Mouse (Mus musculus): ENCODE results near the gene Inka1. TPM values are rescaled to one million over a fixed set of nuclear protein-coding genes. Genes with fewer than 3 reads are reported as not detected.
"Not testable (repeated sequence)": the region's sequence is repeated elsewhere in the genome, so short reads cannot be mapped to it uniquely, and the experiment has no call there.

The Inka1 gene
- total RNA-seq (2021) = 10 to 100 TPM; 18.6 to 18.7 TPM
- long read RNA-seq, experiment 1, transcript Inka1-201 (2 exons, 1,025 nt) = major isoform, 14 of 15 reads
- long read RNA-seq, experiment 1, partial matches to known transcripts = 0 of 15 reads
- long read RNA-seq, experiment 1, other reads (novel, unspliced or antisense) = 1 of 15 reads
- long read RNA-seq, experiment 2, transcript Inka1-201 (2 exons, 1,025 nt) = major isoform, 7 of 9 reads
- long read RNA-seq, experiment 2, partial matches to known transcripts = 0 of 9 reads
- long read RNA-seq, experiment 2, other reads (novel, unspliced or antisense) = 2 of 9 reads

- DNase-seq = peak; percentile 94
These were observed at the start of gene Inka1 for GRCm38 (mm10) chr9:107985131-107986119. TSS of gene Inka1 (minus strand) at chr9:107985879.

GRCm38 (mm10) chr9:108032126-108032525, 46.4 kb upstream of the Inka1 start:
- DNase-seq = no peak

GRCm38 (mm10) chr9:108027867-108028266, 42.2 kb upstream of the Inka1 start:
- DNase-seq = no peak

GRCm38 (mm10) chr9:108026584-108026983, 40.9 kb upstream of the Inka1 start:
- no peak for DNase-seq

- no peak for DNase-seq
These were observed 37.5 kb upstream of the Inka1 start for GRCm38 (mm10) chr9:108023216-108023615.

GRCm38 (mm10) chr9:108020741-108021140, 35.1 kb upstream of the Inka1 start:
- DNase-seq = no peak

GRCm38 (mm10) chr9:108017127-108017526, 31.4 kb upstream of the Inka1 start:
- DNase-seq = no peak

GRCm38 (mm10) chr9:108013577-108013976, 27.9 kb upstream of the Inka1 start:
- DNase-seq = not testable (repeated sequence)

- DNase-seq = no peak
These were observed 24.7 kb upstream of the Inka1 start for GRCm38 (mm10) chr9:108010385-108010784.

GRCm38 (mm10) chr9:108008041-108008440, 22.4 kb upstream of the Inka1 start:
- no peak for DNase-seq

GRCm38 (mm10) chr9:108003531-108003890, 17.8 kb upstream of the Inka1 start:
- DNase-seq = peak; percentile 30

GRCm38 (mm10) chr9:108002778-108003530, 17.3 kb upstream of the Inka1 start:
- peak; percentile 65 for DNase-seq

GRCm38 (mm10) chr9:108001922-108002770, 16.5 kb upstream of the Inka1 start, which contains the start of gene Ip6k1:
TSS of gene Ip6k1 (plus strand) at chr9:108002501.
- peak; percentile 100 for DNase-seq

- DNase-seq = no peak
These were observed 10.4 kb upstream of the Inka1 start, which contains the start of gene Gm20662 for GRCm38 (mm10) chr9:107996049-107996448. TSS of gene Gm20662 (plus strand) at chr9:107996349.

- DNase-seq = no peak
These were observed 9.8 kb upstream of the Inka1 start for GRCm38 (mm10) chr9:107995513-107995912.

- no peak for DNase-seq
These were observed 8.8 kb upstream of the Inka1 start for GRCm38 (mm10) chr9:107994464-107994863.

GRCm38 (mm10) chr9:107993013-107993412, 7.3 kb upstream of the Inka1 start:
- DNase-seq = no peak

- no peak for DNase-seq
These were observed 6.5 kb upstream of the Inka1 start, which contains the start of gene Cdhr4 for GRCm38 (mm10) chr9:107992197-107992596. TSS of gene Cdhr4 (plus strand) at chr9:107992497.

- DNase-seq = no peak
These were observed 2.3 kb upstream of the Inka1 start for GRCm38 (mm10) chr9:107987950-107988349.

- DNase-seq = peak; percentile 89
These were observed 697 bp upstream of the Inka1 start for GRCm38 (mm10) chr9:107986376-107986775.

GRCm38 (mm10) chr9:107984754-107985055, 974 bp downstream of the Inka1 start:
- DNase-seq = no peak
